Mouse (Mus musculus) forebrain, embryonic 15.5 days (tissue): ENCODE measurements at regions not wholly inside any gene's neighbourhood (a gene's known extent, or its start where the extent isn't known, plus 50 kb on each side); places are given as distances from the start of the nearest gene placed in this dataset.

Experiments
- ATAC-seq: fragments of 200-750 bp; cut with Nextera tagmentation; replicated peaks from 2 replicates; pipeline ENCODE4 v1.8.0; 2017; ENCODE audit warnings: mild to moderate bottlenecking, moderate TSS enrichment, moderate library complexity
- H3K27ac ChIP-seq: fragments of 300-500 bp; sonication (generic); replicated peaks from 2 replicates; pipeline ENCODE4 v1.5.1; 2015; ENCODE audit warnings: mild to moderate bottlenecking, inconsistent platforms
- H3K27me3 ChIP-seq: fragments of 300-500 bp; sonication (generic); 2 replicates; pipeline ENCODE4 v1.6.1; 2015; ENCODE audit warnings: inconsistent platforms
- H3K36me3 ChIP-seq: fragments of 300-500 bp; sonication (generic); 2 replicates; pipeline ENCODE4 v1.6.1; 2015; ENCODE audit warnings: mild to moderate bottlenecking, inconsistent platforms
- H3K4me1 ChIP-seq: fragments of 300-500 bp; sonication (generic); 2 replicates; pipeline ENCODE4 v1.6.1; 2015; ENCODE audit warnings: inconsistent platforms
- H3K4me2 ChIP-seq: fragments of 300-500 bp; sonication (generic); replicated peaks from 2 replicates; pipeline ENCODE4 v1.6.1; 2015; ENCODE audit warnings: mild to moderate bottlenecking, inconsistent platforms
- H3K4me3 ChIP-seq: fragments of 300-500 bp; sonication (generic); 2 replicates; pipeline ENCODE4 v1.5.1; 2015; ENCODE audit warnings: mild to moderate bottlenecking, inconsistent platforms
- H3K9ac ChIP-seq: fragments of 300-500 bp; sonication (generic); replicated peaks from 2 replicates; pipeline ENCODE4 v1.6.1; 2015; ENCODE audit warnings: mild to moderate bottlenecking, inconsistent platforms
- H3K9me3 ChIP-seq: fragments of 300-500 bp; sonication (generic); 2 replicates; pipeline ENCODE4 v1.6.1; 2016; ENCODE audit warnings: inconsistent platforms
- WGBS: fragments of 180-500 bp; shearing (Covaris S2); methylation state at CpG from one replicate; pipeline ENCODE4 v1.1.7; 2015; ENCODE audit warnings: mixed read lengths; 5-methylcytosine and 5-hydroxymethylcytosine counted together

DNA sequence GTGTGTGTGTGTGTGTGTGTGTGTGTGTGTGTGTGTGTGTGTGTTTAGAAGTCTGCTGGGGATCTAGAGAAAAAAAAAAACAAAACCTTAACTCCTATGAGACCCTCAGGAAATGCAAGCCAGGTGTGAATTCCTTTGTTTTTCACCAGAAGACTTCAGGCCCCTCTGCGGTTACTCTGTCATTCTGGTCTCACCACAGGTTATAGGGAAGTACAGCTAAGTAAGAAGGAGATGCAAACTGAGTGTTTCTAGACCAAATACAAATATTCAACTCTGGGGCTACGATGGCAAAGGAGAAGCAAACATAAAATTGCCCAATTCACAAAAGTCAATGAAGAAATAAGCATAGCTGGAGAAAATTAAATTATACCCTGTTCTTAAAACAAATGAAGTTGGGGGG lies 54.9 kb upstream of the Basp1 start:
- no peak overlapping the region for H3K4me3 ChIP-seq
- no peak for ATAC-seq
- H3K9me3 ChIP-seq: no peaks in the 10 kb centered on the region
- H3K4me2 ChIP-seq: no peak overlapping the region
- 82% methylated on average over 2 of the region's 2 CpGs for WGBS
- no peaks in the 10 kb centered on the region for H3K36me3 ChIP-seq
- H3K9ac ChIP-seq: no peak overlapping the region
- H3K4me1 ChIP-seq: no peaks in the 10 kb centered on the region
- H3K27ac ChIP-seq: no peak overlapping the region
- H3K27me3 ChIP-seq: no peaks in the 10 kb centered on the region

- no peaks in the 10 kb centered on the region for H3K27me3 ChIP-seq
- H3K27ac ChIP-seq: no peak overlapping the region
- ATAC-seq: no peak
- no peak overlapping the region for H3K4me3 ChIP-seq
- no peaks in the 10 kb centered on the region for H3K9me3 ChIP-seq
- no peaks in the 10 kb centered on the region for H3K4me1 ChIP-seq
- no peak overlapping the region for H3K4me2 ChIP-seq
- no peak overlapping the region for H3K9ac ChIP-seq
- WGBS: 81% methylated on average over 16 of the region's 16 CpGs
- H3K36me3 ChIP-seq: no peaks in the 10 kb centered on the region
Measured at GRCm38 (mm10) chr15:25469185-25469845, 55.8 kb upstream of the Basp1 start.

- Histone ChIP-seq H3K36me3 (no peaks in the 10 kb centered on the region), H3K27me3 (no peaks in the 10 kb centered on the region), H3K4me3 (no peak overlapping the region), H3K27ac (no peak overlapping the region), H3K4me2 (no peak overlapping the region), H3K9me3 (no peaks in the 10 kb centered on the region), H3K9ac (no peak overlapping the region), H3K4me1 (no peaks in the 10 kb centered on the region)
- WGBS: 85% methylated on average over 5 of the region's 5 CpGs
- no peak for ATAC-seq
Measured at GRCm38 (mm10) chr15:25471331-25471730, 57.8 kb upstream of the Basp1 start.

- Histone ChIP-seq H3K36me3 (no peaks in the 10 kb centered on the region), H3K9me3 (no peaks in the 10 kb centered on the region), H3K27ac (no peak overlapping the region), H3K9ac (no peak overlapping the region), H3K4me2 (no peak overlapping the region), H3K27me3 (no peaks in the 10 kb centered on the region), H3K4me1 (no peaks in the 10 kb centered on the region), H3K4me3 (no peak overlapping the region)
- whole genome bisulfite sequencing: 92% methylated on average over 3 of the region's 3 CpGs
- no peak for ATAC-seq
Measured at GRCm38 (mm10) chr15:25473201-25473710, 59.7 kb upstream of the Basp1 start.

DNA sequence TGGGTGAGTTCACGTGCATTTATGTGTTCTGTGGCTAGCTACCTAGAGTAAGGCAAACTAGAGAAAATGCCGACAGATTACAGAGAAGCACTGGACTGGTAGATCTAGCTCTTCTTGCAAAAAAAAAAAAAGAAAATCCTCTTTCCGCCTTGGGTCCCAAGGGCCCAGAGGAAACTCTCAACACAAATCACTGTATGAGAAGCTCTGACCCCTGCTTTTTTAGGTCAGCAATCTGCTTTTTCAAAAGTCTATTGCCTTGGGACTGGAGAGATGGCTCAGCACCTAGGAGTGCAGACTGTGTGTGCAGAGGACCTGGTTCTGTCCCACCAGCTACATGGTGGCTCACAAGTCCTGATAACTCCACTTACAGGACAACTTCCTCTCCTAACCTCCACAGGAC lies 60.5 kb upstream of the Basp1 start:
- H3K27me3 ChIP-seq: no peaks in the 10 kb centered on the region
- no peaks in the 10 kb centered on the region for H3K4me1 ChIP-seq
- no peaks in the 10 kb centered on the region for H3K9me3 ChIP-seq
- H3K4me2 ChIP-seq: no peak overlapping the region
- ATAC-seq: no peak
- no peak overlapping the region for H3K9ac ChIP-seq
- H3K4me3 ChIP-seq: no peak overlapping the region
- 90% methylated on average over 3 of the region's 3 CpGs for WGBS
- H3K36me3 ChIP-seq: no peaks in the 10 kb centered on the region
- H3K27ac ChIP-seq: no peak overlapping the region

GRCm38 (mm10) chr15:25482586-25482985 lies 69.0 kb upstream of the Basp1 start:
- H3K4me3 ChIP-seq: no peak overlapping the region
- no peak overlapping the region for H3K27ac ChIP-seq
- no peak overlapping the region for H3K9ac ChIP-seq
- ATAC-seq: no peak
- no peaks in the 10 kb centered on the region for H3K4me1 ChIP-seq
- WGBS: 64% methylated on average over 3 of the region's 3 CpGs
- no peak overlapping the region for H3K4me2 ChIP-seq
- H3K27me3 ChIP-seq: 0 out of 2 replicates have a peak, but pooled peaks cover 3% of the 10 kb centered on the region
- H3K36me3 ChIP-seq: no peaks in the 10 kb centered on the region
- no peaks in the 10 kb centered on the region for H3K9me3 ChIP-seq

DNA sequence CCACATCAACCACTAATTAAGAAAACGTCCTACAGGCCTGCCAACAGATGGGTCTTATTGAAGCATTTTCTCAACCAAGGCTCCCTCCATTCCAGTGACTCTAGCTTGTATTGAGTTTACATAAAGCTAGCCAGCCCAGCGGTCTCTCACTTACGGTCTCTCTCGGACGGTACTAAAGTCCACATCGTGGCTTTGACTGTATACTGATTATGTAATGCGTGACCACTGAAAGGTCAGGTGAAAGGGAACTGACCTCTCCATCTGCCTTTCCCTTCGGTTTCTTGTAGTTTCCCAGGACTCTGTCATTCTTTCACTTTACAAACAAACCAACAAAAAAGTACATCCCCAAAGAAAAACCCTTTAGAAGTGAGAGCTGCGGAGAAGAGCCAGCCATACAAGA lies 71.8 kb upstream of the Basp1 start:
- no peaks in the 10 kb centered on the region for H3K4me1 ChIP-seq
- 76% methylated on average over 9 of the region's 9 CpGs for WGBS
- no peak overlapping the region for H3K9ac ChIP-seq
- H3K27me3 ChIP-seq: peaks cover 18% of the 10 kb centered on the region
- H3K9me3 ChIP-seq: no peaks in the 10 kb centered on the region
- no peak overlapping the region for H3K27ac ChIP-seq
- H3K4me2 ChIP-seq: no peak overlapping the region
- H3K36me3 ChIP-seq: no peaks in the 10 kb centered on the region
- no peak overlapping the region for H3K4me3 ChIP-seq
- no peak for ATAC-seq

- 82% methylated on average over 7 of the region's 7 CpGs for WGBS
- H3K36me3 ChIP-seq: no peaks in the 10 kb centered on the region
- no peaks in the 10 kb centered on the region for H3K4me1 ChIP-seq
- ATAC-seq: 0 out of 2 replicates have a peak, but pooled peaks have one; percentile 38
- H3K9me3 ChIP-seq: no peaks in the 10 kb centered on the region
- peaks cover 24% of the 10 kb centered on the region for H3K27me3 ChIP-seq
- no peak overlapping the region for H3K9ac ChIP-seq
- H3K27ac ChIP-seq: no peak overlapping the region
- H3K4me3 ChIP-seq: no peak overlapping the region
- no peak overlapping the region for H3K4me2 ChIP-seq
Measured at GRCm38 (mm10) chr15:25486158-25486557, 72.6 kb upstream of the Basp1 start.

DNA sequence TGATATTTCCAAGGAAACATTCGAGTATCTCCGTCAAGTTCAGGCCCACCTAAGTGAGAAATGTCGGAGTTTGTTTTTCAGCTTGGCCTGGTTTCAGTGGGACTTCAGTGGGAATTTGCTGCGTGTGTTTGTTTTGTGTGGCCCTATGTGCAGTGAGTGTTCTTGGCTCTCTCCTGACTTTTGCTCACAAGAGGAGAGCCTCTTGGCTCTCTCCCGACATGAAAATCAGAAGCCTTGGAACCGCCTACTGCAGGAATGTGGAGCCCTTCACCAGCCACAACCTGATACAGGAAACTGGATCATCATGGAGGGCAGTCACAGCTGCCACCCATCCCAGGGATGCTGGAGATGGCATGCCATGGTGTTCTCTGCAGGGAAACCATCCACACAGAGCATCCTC lies 76.2 kb upstream of the Basp1 start:
- Histone ChIP-seq H3K4me1 (no peaks in the 10 kb centered on the region), H3K36me3 (no peaks in the 10 kb centered on the region), H3K27me3 (peaks cover 54% of the 10 kb centered on the region), H3K4me3 (no peak overlapping the region), H3K4me2 (no peak overlapping the region), H3K27ac (no peak overlapping the region), H3K9me3 (no peaks in the 10 kb centered on the region), H3K9ac (no peak overlapping the region)
- 82% methylated on average over 6 of the region's 6 CpGs for WGBS
- ATAC-seq: no peak

DNA sequence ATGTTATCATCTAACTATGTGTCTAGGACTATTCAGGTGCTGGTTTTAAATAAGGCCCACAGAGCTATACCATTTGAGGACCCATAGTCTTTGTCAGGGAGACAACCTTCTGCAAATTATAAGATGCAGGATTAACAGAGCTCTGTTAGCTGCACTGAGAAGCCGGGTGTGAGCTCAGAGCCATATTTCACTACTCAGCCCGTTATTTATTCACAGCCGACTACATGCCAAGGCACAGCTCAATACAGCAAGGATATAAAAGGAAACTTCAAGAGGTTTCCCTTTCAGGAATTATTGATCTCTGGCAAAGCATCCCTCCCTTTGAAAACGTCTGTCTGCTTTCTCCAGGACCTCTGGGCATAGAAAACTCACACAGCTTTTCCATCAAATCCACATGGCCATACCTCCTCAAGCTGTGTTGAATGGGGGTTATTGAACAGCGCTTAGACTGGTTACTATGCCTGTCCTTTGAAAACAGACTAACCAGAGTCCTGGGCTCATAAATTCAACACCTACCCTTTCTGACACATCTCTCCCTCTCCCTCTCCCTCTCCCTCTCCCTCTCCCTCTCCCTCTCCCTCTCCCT lies 78.7 kb upstream of the Basp1 start:
- Histone ChIP-seq H3K4me1 (no peaks in the 10 kb centered on the region), H3K4me3 (no peak overlapping the region), H3K36me3 (no peaks in the 10 kb centered on the region), H3K27me3 (peaks cover 75% of the 10 kb centered on the region), H3K27ac (no peak overlapping the region), H3K4me2 (no peak overlapping the region), H3K9me3 (no peaks in the 10 kb centered on the region), H3K9ac (no peak overlapping the region)
- 36% methylated on average over 5 of the region's 5 CpGs for WGBS
- peak; percentile 66 for ATAC-seq

- H3K4me2 ChIP-seq: no peak overlapping the region
- peaks cover 11% of the 10 kb centered on the region for H3K4me1 ChIP-seq
- H3K27ac ChIP-seq: no peak overlapping the region
- H3K9ac ChIP-seq: no peak overlapping the region
- 83% methylated on average over 8 of the region's 8 CpGs for WGBS
- peaks cover 81% of the 10 kb centered on the region for H3K27me3 ChIP-seq
- H3K9me3 ChIP-seq: no peaks in the 10 kb centered on the region
- H3K4me3 ChIP-seq: no peak overlapping the region
- no peak for ATAC-seq
- no peaks in the 10 kb centered on the region for H3K36me3 ChIP-seq
Measured at GRCm38 (mm10) chr15:25494687-25495299, 81.2 kb upstream of the Basp1 start.

DNA sequence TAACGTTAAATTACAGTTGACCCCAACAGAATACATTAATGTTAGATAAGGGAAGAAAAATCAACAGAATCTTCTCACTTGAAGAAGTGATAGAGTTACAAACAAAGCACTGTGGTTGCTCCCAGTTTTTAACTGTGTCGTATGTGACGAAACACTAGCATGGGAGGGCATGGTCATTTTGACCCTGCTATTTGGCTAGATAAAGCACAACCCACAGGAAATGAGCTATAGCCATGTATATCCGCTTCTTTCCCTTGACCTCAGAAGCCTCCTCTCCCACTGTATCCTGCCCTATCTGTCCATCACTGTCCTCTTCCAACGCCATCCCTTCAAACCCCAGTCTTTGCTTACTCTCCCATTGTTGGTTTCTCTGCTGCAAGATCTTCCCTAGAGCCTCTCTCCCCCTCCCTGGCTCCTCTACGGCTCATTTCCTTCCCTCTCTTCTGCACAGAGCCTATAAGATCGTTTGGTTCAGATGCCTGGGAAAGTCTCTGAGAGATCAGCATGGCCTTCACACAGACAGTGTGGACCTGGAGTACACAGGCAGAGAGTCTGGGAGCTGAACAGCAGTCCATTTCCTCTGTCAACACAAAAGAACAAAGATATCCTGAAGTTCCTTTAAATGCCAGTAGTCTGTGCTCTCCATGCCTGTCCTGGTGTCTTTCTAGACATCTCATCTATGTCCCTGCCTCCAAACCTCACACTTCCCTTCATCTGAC lies 82.5 kb upstream of the Basp1 start:
- Histone ChIP-seq H3K9ac (no peak overlapping the region), H3K36me3 (no peaks in the 10 kb centered on the region), H3K4me2 (no peak overlapping the region), H3K4me3 (no peak overlapping the region), H3K27me3 (peaks cover 78% of the 10 kb centered on the region), H3K9me3 (no peaks in the 10 kb centered on the region), H3K4me1 (peaks cover 11% of the 10 kb centered on the region), H3K27ac (no peak overlapping the region)
- ATAC-seq: no peak
- 70% methylated on average over 7 of the region's 7 CpGs for WGBS
